In the genomic region with DNA sequence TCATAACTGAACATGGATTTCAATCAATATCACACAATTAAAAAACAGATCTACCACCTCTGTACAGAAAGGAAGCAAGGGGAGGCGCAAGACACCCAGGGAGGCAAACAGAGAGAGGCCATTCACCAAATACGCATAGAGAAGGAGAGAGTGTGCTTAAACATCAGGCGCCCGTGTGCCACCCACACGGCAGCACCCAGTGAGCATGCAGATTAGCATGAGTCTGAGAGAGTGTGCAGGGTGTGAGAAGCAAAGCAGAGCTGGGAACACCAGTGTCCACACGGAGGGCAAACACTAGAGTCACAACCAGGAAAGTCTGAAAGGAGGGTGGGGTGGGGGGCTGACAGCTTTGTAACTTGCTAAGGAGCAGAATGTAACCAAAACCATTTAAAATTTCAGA, we compare ENCODE assay signal across 22 mouse cellular contexts. TPM values are rescaled to one million over a fixed set of nuclear protein-coding genes. Genes with fewer than 3 reads are reported as not detected.
A peak's percentile ranks its signal among the peaks of the same experiment; 100 is the strongest.
DNase-seq lines count a peak whose midpoint lies in the region; ATAC-seq and TF ChIP-seq lines count a peak whose summit lies in the region.
"Had no signal": no experiment of that assay in that cellular context is flagged by ENCODE, and none has a peak within 500 bp of the region (broad histone marks: within the 10 kb centered on the region; RNA-seq: fewer than 3 reads in every experiment).

No protein-coding gene starts in this region.

- H3K9ac ChIP-seq in lung, embryonic 14.5 days: no peak overlapping the region
- H3K9ac ChIP-seq: embryonic facial prominence, embryonic 13.5 days; forebrain, embryonic 12.5 days; forebrain, postnatal 0 days; heart, embryonic 12.5 days; hindbrain, embryonic 14.5 days had no signal

- H3K27me3 ChIP-seq in lung, embryonic 14.5 days (ENCODE audit: insufficient read depth, low read length): no peaks in the 10 kb centered on the region
- H3K27me3 ChIP-seq in thymus, adult 2 months (ENCODE audit: control insufficient read depth, insufficient read depth, low read length): no peaks in the 10 kb centered on the region
- H3K27me3 ChIP-seq: CH12.LX; embryonic facial prominence, embryonic 13.5 days; forebrain, embryonic 12.5 days; heart, embryonic 12.5 days; Patski had no signal

- H3K27ac ChIP-seq in lung, embryonic 14.5 days (ENCODE audit: low read depth): peak overlapping the region; percentile 67; the same call in 1 of the 2 replicates
- peak overlapping the region; percentile 4; the same call in 1 of the 2 replicates for H3K27ac ChIP-seq in thymus, adult 2 months (ENCODE audit: control insufficient read depth, insufficient read depth, low read length)
- H3K27ac ChIP-seq: embryonic facial prominence, embryonic 13.5 days; forebrain, embryonic 12.5 days; heart, adult 2 months; hindbrain, embryonic 10.5 days; hindbrain, embryonic 14.5 days had no signal

- peak; percentile 35 for DNase-seq in CD4-positive, CD25-positive, alpha-beta regulatory T cell, adult 2 months (ENCODE audit: low read depth, low spot score)
- no peak for DNase-seq in lung, embryonic 14.5 days
- DNase-seq in lung, postnatal 10 days: no peak
- no peak for DNase-seq in thymus, adult 2 months
- DNase-seq in thymus, postnatal 10 days (ENCODE audit: low spot score in 2 of 2): no peak
- DNase-seq in kidney, postnatal 36 days: no peak
- DNase-seq: adrenal gland, postnatal 14 days; B cell, adult 2 months; cerebellum, adult 18-20 months; cerebellum, adult 9-11 months; cerebellum, postnatal 36 days; forebrain, postnatal 0 days; gastrocnemius, postnatal 14 days; heart, adult 2 months had no signal

- TF ChIP-seq POLR2A in thymus, adult 2 months (IDR thresholded peaks at IDR 0.05; ENCODE audit: control insufficient read depth, extremely low read depth, insufficient read depth, low read length, poor library complexity): no peak

- peaks cover 14% of the 10 kb centered on the region for H3K36me3 ChIP-seq in lung, embryonic 14.5 days (ENCODE audit: insufficient read depth)
- peaks cover 6% of the 10 kb centered on the region; the same call in 1 of the 2 replicates for H3K36me3 ChIP-seq in thymus, adult 2 months (ENCODE audit: control insufficient read depth, insufficient read depth, low read length)
- H3K36me3 ChIP-seq: forebrain, embryonic 12.5 days; heart, embryonic 12.5 days had no signal

- H3K9me3 ChIP-seq in lung, embryonic 14.5 days (ENCODE audit: low read depth, low read length): no peaks in the 10 kb centered on the region
- H3K9me3 ChIP-seq: embryonic facial prominence, embryonic 13.5 days; forebrain, embryonic 12.5 days; heart, embryonic 12.5 days; hindbrain, embryonic 10.5 days had no signal

- H3K4me3 ChIP-seq in lung, embryonic 14.5 days (ENCODE audit: low read depth, low read length): no peak overlapping the region
- H3K4me3 ChIP-seq in thymus, adult 2 months (ENCODE audit: control insufficient read depth, insufficient read depth, low read length): no peak overlapping the region
- H3K4me3 ChIP-seq: embryonic facial prominence, embryonic 13.5 days; forebrain, embryonic 12.5 days; heart, adult 2 months; heart, embryonic 12.5 days; hindbrain, embryonic 10.5 days had no signal

- H3K4me1 ChIP-seq in lung, embryonic 14.5 days (ENCODE audit: insufficient read depth): 0 out of 2 replicates have a peak, but pooled peaks cover 4% of the 10 kb centered on the region
- peaks cover 3% of the 10 kb centered on the region for H3K4me1 ChIP-seq in thymus, adult 2 months (replicated peaks; ENCODE audit: control insufficient read depth, insufficient read depth, low read length)
- H3K4me1 ChIP-seq: hindbrain, embryonic 10.5 days had no signal

- WGBS in lung, embryonic 14.5 days: 64% methylated on average over 6 of the region's 6 CpGs
- WGBS in thymus, adult 2 months: 96% methylated on average over 6 of the region's 6 CpGs

- H3K4me2 ChIP-seq in lung, embryonic 14.5 days: no peak overlapping the region
- H3K4me2 ChIP-seq: embryonic facial prominence, embryonic 13.5 days; forebrain, embryonic 12.5 days; heart, embryonic 12.5 days; hindbrain, embryonic 14.5 days had no signal

- TF ChIP-seq CTCF in lung, embryonic 14.5 days (IDR thresholded peaks at IDR 0.05; ENCODE audit: low read depth): no peak
- no peak for TF ChIP-seq CTCF in thymus, adult 2 months (IDR thresholded peaks at IDR 0.05; ENCODE audit: borderline replicate concordance, control insufficient read depth, extremely low read depth, insufficient read depth, low read length, poor library complexity)

- no peak for ATAC-seq in CD4-positive, CD25-positive, alpha-beta regulatory T cell, adult 4 months
- ATAC-seq in lung, embryonic 14.5 days (ENCODE audit: insufficient read depth): no peak; the same call in 1 of the 2 replicates
- ATAC-seq: forebrain, postnatal 0 days; Patski had no signal

RNA-seq across cellular contexts. Expression of gene Eef1akmt1, which starts 44.4 kb away (rescaled TPM):
- polyA plus RNA-seq in CD4-positive, CD25-positive, alpha-beta regulatory T cell, adult 4 months (2017; shearing (Covaris generic)): 100 to 1,000 TPM; 125 to 131 TPM
- 112 and 122 TPM in 2 replicates for polyA plus RNA-seq in lung, embryonic 14.5 days (2014; fragmentation: Nextera tagmentation; extraction: Ambion mirVana)
- polyA plus RNA-seq in thymus, adult 2 months (2012; rRNA removed): 20.6 and 24.0 TPM in 2 replicates

RNA-seq across cellular contexts. Expression of gene Xpo4, which starts 49.4 kb away (rescaled TPM):
- polyA plus RNA-seq in CD4-positive, CD25-positive, alpha-beta regulatory T cell, adult 4 months (2017; shearing (Covaris generic)): 10 to 100 TPM; 26.9 to 29.6 TPM
- polyA plus RNA-seq in lung, embryonic 14.5 days (2014; fragmentation: Nextera tagmentation; extraction: Ambion mirVana): 33.7 and 37.1 TPM in 2 replicates
- 5.9 and 6.9 TPM in 2 replicates for polyA plus RNA-seq in thymus, adult 2 months (2012; rRNA removed)
